Mouse (Mus musculus): Measurements from ENCODE around the gene Rhbdf1.

- no peak for TF ChIP-seq CTCF (IDR thresholded peaks at IDR 0.05; ENCODE audit: borderline replicate concordance, insufficient read depth, low read length)
- no peak for TF ChIP-seq POLR2A (IDR thresholded peaks at IDR 0.05; ENCODE audit: low read depth, low read length)
Observed at GRCm38 (mm10) chr11:32267964-32268363, 45.9 kb upstream of the Rhbdf1 start.

Measured in embryonic fibroblast, embryonic 13.5 days (primary cell).